Mouse (Mus musculus): ENCODE data around the gene Coq9. TPM values are rescaled to one million over a fixed set of nuclear protein-coding genes. Genes with fewer than 3 reads are reported as not detected.
A peak's percentile ranks its signal among the peaks of the same experiment; 100 is the strongest.
"Not testable (repeated sequence)": the region's sequence is repeated elsewhere in the genome, so short reads cannot be mapped to it uniquely, and the experiment has no call there.

Coq9 gene
- polyA plus RNA-seq, 1 experiment from 2014 or later = 125 TPM

GRCm38 (mm10) chr8:94826210-94826609 lies 11.9 kb upstream of the Coq9 start:
- no peak overlapping the region for H3K9ac ChIP-seq (ENCODE audit: low read depth, low read length)
- H3K4me1 ChIP-seq (ENCODE audit: control insufficient read depth, insufficient read depth, low read length) = no peaks in the 10 kb centered on the region
- no peaks in the 10 kb centered on the region for H3K9me3 ChIP-seq (replicated peaks; ENCODE audit: control insufficient read depth, low read length)
- no peak overlapping the region for H3K27ac ChIP-seq (ENCODE audit: low read depth, low read length)
- H3K36me3 ChIP-seq (ENCODE audit: control insufficient read depth, insufficient read depth, low read length) = peaks cover 37% of the 10 kb centered on the region
- no peak overlapping the region for H3K4me2 ChIP-seq
- H3K4me3 ChIP-seq (ENCODE audit: low read depth, low read length) = no peak overlapping the region
- no peak for ATAC-seq (replicated peaks; ENCODE audit: insufficient number of reproducible peaks, low FRiP score, low TSS enrichment)
- H3K27me3 ChIP-seq (ENCODE audit: control insufficient read depth, insufficient read depth, low read length) = no peaks in the 10 kb centered on the region
- 94% methylated on average over 5 of the region's 5 CpGs for WGBS (ENCODE audit: insufficient replicate concordance)

GRCm38 (mm10) chr8:94828284-94828683 lies 9.8 kb upstream of the Coq9 start:
- H3K36me3 ChIP-seq (ENCODE audit: control insufficient read depth, insufficient read depth, low read length) = peaks cover 35% of the 10 kb centered on the region

GRCm38 (mm10) chr8:94833901-94834405 lies 4.2 kb upstream of the Coq9 start:
- H3K4me2 ChIP-seq; H3K9ac ChIP-seq (ENCODE audit: low read depth, low read length); H3K27me3 ChIP-seq (ENCODE audit: control insufficient read depth, insufficient read depth, low read length); H3K27ac ChIP-seq (ENCODE audit: low read depth, low read length); H3K4me3 ChIP-seq (ENCODE audit: low read depth, low read length); H3K4me1 ChIP-seq (ENCODE audit: control insufficient read depth, insufficient read depth, low read length); H3K9me3 ChIP-seq (replicated peaks; ENCODE audit: control insufficient read depth, low read length); ATAC-seq (replicated peaks; ENCODE audit: insufficient number of reproducible peaks, low FRiP score, low TSS enrichment): not testable (repeated sequence)
- peaks cover 12% of the 10 kb centered on the region for H3K36me3 ChIP-seq (ENCODE audit: control insufficient read depth, insufficient read depth, low read length)
- 81% methylated on average over 7 of the region's 7 CpGs for WGBS (ENCODE audit: insufficient replicate concordance)

More at GRCm38 (mm10) chr8:94828284-94828683, 9.8 kb upstream of the Coq9 start:
- H3K27ac ChIP-seq (ENCODE audit: low read depth, low read length) = no peak overlapping the region
- no peak overlapping the region for H3K4me3 ChIP-seq (ENCODE audit: low read depth, low read length)
- no peaks in the 10 kb centered on the region for H3K4me1 ChIP-seq (ENCODE audit: control insufficient read depth, insufficient read depth, low read length)
- H3K9me3 ChIP-seq (replicated peaks; ENCODE audit: control insufficient read depth, low read length) = no peaks in the 10 kb centered on the region
- 90% methylated on average over 6 of the region's 6 CpGs for WGBS (ENCODE audit: insufficient replicate concordance)
- ATAC-seq (replicated peaks; ENCODE audit: insufficient number of reproducible peaks, low FRiP score, low TSS enrichment) = no peak
- no peak overlapping the region for H3K4me2 ChIP-seq
- H3K27me3 ChIP-seq (ENCODE audit: control insufficient read depth, insufficient read depth, low read length) = no peaks in the 10 kb centered on the region
- H3K9ac ChIP-seq (ENCODE audit: low read depth, low read length) = no peak overlapping the region

- H3K9ac ChIP-seq (ENCODE audit: low read depth, low read length); H3K4me3 ChIP-seq (ENCODE audit: low read depth, low read length); H3K36me3 ChIP-seq (ENCODE audit: control insufficient read depth, insufficient read depth, low read length); H3K27me3 ChIP-seq (ENCODE audit: control insufficient read depth, insufficient read depth, low read length); H3K27ac ChIP-seq (ENCODE audit: low read depth, low read length); ATAC-seq (replicated peaks; ENCODE audit: insufficient number of reproducible peaks, low FRiP score, low TSS enrichment); H3K4me1 ChIP-seq (ENCODE audit: control insufficient read depth, insufficient read depth, low read length); H3K9me3 ChIP-seq (replicated peaks; ENCODE audit: control insufficient read depth, low read length); H3K4me2 ChIP-seq: not testable (repeated sequence)
- 95% methylated on average over 13 of the region's 13 CpGs for WGBS (ENCODE audit: insufficient replicate concordance)
Measured at GRCm38 (mm10) chr8:94835751-94836150, 2.4 kb upstream of the Coq9 start.

- Histone ChIP-seq H3K27me3 (ENCODE audit: control insufficient read depth, insufficient read depth, low read length) (no peaks in the 10 kb centered on the region), H3K4me1 (ENCODE audit: control insufficient read depth, insufficient read depth, low read length) (peaks cover 9% of the 10 kb centered on the region), H3K9ac (ENCODE audit: low read depth, low read length) (peak overlapping the region; percentile 99), H3K36me3 (ENCODE audit: control insufficient read depth, insufficient read depth, low read length) (peaks cover 1% of the 10 kb centered on the region), H3K4me2 (peak overlapping the region; percentile 91), H3K4me3 (ENCODE audit: low read depth, low read length) (peak overlapping the region; percentile 96), H3K9me3 (replicated peaks; ENCODE audit: control insufficient read depth, low read length) (no peaks in the 10 kb centered on the region), H3K27ac (ENCODE audit: low read depth, low read length) (no peak overlapping the region)
- ATAC-seq (replicated peaks; ENCODE audit: insufficient number of reproducible peaks, low FRiP score, low TSS enrichment) = no peak
- 68% methylated on average over 11 of the region's 11 CpGs for WGBS (ENCODE audit: insufficient replicate concordance)
Measured at GRCm38 (mm10) chr8:94836456-94837240, 1.5 kb upstream of the Coq9 start.

GRCm38 (mm10) chr8:94838600-94838999 lies 479 bp downstream of the Coq9 start:
- Histone ChIP-seq H3K4me2 (peak overlapping the region; percentile 91), H3K4me3 (ENCODE audit: low read depth, low read length) (peak overlapping the region; percentile 96), H3K4me1 (ENCODE audit: control insufficient read depth, insufficient read depth, low read length) (peaks cover 9% of the 10 kb centered on the region), H3K36me3 (ENCODE audit: control insufficient read depth, insufficient read depth, low read length) (no peaks in the 10 kb centered on the region; the same call in 1 of the 2 replicates), H3K9ac (ENCODE audit: low read depth, low read length) (peak overlapping the region; percentile 99), H3K27ac (ENCODE audit: low read depth, low read length) (peak overlapping the region; percentile 96), H3K27me3 (ENCODE audit: control insufficient read depth, insufficient read depth, low read length) (no peaks in the 10 kb centered on the region), H3K9me3 (replicated peaks; ENCODE audit: control insufficient read depth, low read length) (no peaks in the 10 kb centered on the region)
- ATAC-seq (replicated peaks; ENCODE audit: insufficient number of reproducible peaks, low FRiP score, low TSS enrichment) = peak; percentile 57
- WGBS (ENCODE audit: insufficient replicate concordance) = under 1% methylated on average over 24 of the region's 24 CpGs

- Histone ChIP-seq H3K9ac (ENCODE audit: low read depth, low read length) (no peak overlapping the region), H3K4me3 (ENCODE audit: low read depth, low read length) (no peak overlapping the region), H3K4me2 (no peak overlapping the region), H3K27ac (ENCODE audit: low read depth, low read length) (no peak overlapping the region), H3K27me3 (ENCODE audit: control insufficient read depth, insufficient read depth, low read length) (no peaks in the 10 kb centered on the region), H3K9me3 (replicated peaks; ENCODE audit: control insufficient read depth, low read length) (no peaks in the 10 kb centered on the region), H3K4me1 (ENCODE audit: control insufficient read depth, insufficient read depth, low read length) (peaks cover 9% of the 10 kb centered on the region), H3K36me3 (ENCODE audit: control insufficient read depth, insufficient read depth, low read length) (peaks cover 7% of the 10 kb centered on the region)
- ATAC-seq (replicated peaks; ENCODE audit: insufficient number of reproducible peaks, low FRiP score, low TSS enrichment) = no peak
- 45% methylated on average over 2 of the region's 2 CpGs for WGBS (ENCODE audit: insufficient replicate concordance)
Measured at GRCm38 (mm10) chr8:94841183-94841582, 3.1 kb downstream of the Coq9 start.

GRCm38 (mm10) chr8:94850049-94850448 lies 11.9 kb downstream of the Coq9 start:
- H3K4me2 ChIP-seq = no peak overlapping the region
- no peaks in the 10 kb centered on the region for H3K9me3 ChIP-seq (replicated peaks; ENCODE audit: control insufficient read depth, low read length)
- WGBS (ENCODE audit: insufficient replicate concordance) = 87% methylated on average over 5 of the region's 5 CpGs
- H3K9ac ChIP-seq (ENCODE audit: low read depth, low read length) = no peak overlapping the region
- no peak overlapping the region for H3K27ac ChIP-seq (ENCODE audit: low read depth, low read length)
- H3K4me3 ChIP-seq (ENCODE audit: low read depth, low read length) = no peak overlapping the region
- no peaks in the 10 kb centered on the region for H3K4me1 ChIP-seq (ENCODE audit: control insufficient read depth, insufficient read depth, low read length)
- ATAC-seq (replicated peaks; ENCODE audit: insufficient number of reproducible peaks, low FRiP score, low TSS enrichment) = no peak
- H3K36me3 ChIP-seq (ENCODE audit: control insufficient read depth, insufficient read depth, low read length) = peaks cover 25% of the 10 kb centered on the region
- H3K27me3 ChIP-seq (ENCODE audit: control insufficient read depth, insufficient read depth, low read length) = no peaks in the 10 kb centered on the region

- 84% methylated on average over 11 of the region's 11 CpGs for WGBS (ENCODE audit: insufficient replicate concordance)
- not testable (repeated sequence) for H3K27me3 ChIP-seq (ENCODE audit: control insufficient read depth, insufficient read depth, low read length); H3K4me2 ChIP-seq; H3K4me1 ChIP-seq (ENCODE audit: control insufficient read depth, insufficient read depth, low read length); H3K9ac ChIP-seq (ENCODE audit: low read depth, low read length); H3K4me3 ChIP-seq (ENCODE audit: low read depth, low read length); ATAC-seq (replicated peaks; ENCODE audit: insufficient number of reproducible peaks, low FRiP score, low TSS enrichment); H3K9me3 ChIP-seq (replicated peaks; ENCODE audit: control insufficient read depth, low read length); H3K27ac ChIP-seq (ENCODE audit: low read depth, low read length)
- peaks cover 21% of the 10 kb centered on the region for H3K36me3 ChIP-seq (ENCODE audit: control insufficient read depth, insufficient read depth, low read length)
Measured at GRCm38 (mm10) chr8:94854761-94855160, 16.6 kb downstream of the Coq9 start.

All from heart, embryonic 11.5 days (tissue).